Mouse (Mus musculus): ENCODE data around the gene Cand2. TPM values are rescaled to one million over a fixed set of nuclear protein-coding genes. Genes with fewer than 3 reads are reported as not detected.

Gene Cand2
- polyA plus RNA-seq, 1 experiment: 7.4 TPM

DNA sequence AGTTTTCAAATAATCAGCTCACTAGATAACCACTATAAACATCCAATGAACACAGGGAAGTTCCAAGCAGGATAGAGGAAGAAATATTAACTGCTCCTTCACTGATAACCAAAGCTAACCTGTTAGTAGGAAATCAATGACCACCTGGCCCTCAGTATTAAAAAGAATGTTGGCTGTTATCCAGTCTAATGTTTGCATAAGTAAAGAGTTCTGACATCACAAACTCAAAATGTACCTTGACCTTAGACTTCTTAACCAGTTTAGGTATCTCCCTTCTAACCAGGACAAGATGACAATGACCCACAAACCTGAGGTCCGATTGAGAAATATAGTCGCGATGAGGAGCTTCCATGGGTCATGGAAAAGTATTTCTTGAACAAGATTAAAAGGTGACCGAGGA lies 70.7 kb downstream of the Cand2 start:
- TF ChIP-seq GATA1 (IDR thresholded peaks at IDR 0.05; ENCODE audit: low read length): no peak

- TF ChIP-seq GATA1 (IDR thresholded peaks at IDR 0.05; ENCODE audit: low read length): no peak
These were observed 72.5 kb downstream of the Cand2 start for GRCm38 (mm10) chr6:115846640-115847411.

- no peak for TF ChIP-seq GATA1 (IDR thresholded peaks at IDR 0.05; ENCODE audit: low read length)
These were observed 74.4 kb downstream of the Cand2 start for GRCm38 (mm10) chr6:115848598-115849304.

GRCm38 (mm10) chr6:115852446-115853090 lies 78.2 kb downstream of the Cand2 start:
- no peak for TF ChIP-seq GATA1 (IDR thresholded peaks at IDR 0.05; ENCODE audit: low read length)

GRCm38 (mm10) chr6:115853091-115853813 lies 78.9 kb downstream of the Cand2 start, which contains the start of the genes Mbd4 and Ift122:
Gene Mbd4, minus strand, starts transcription at chr6:115853371.
Gene Ift122, plus strand, starts transcription at chr6:115853470.
- no peak for TF ChIP-seq GATA1 (IDR thresholded peaks at IDR 0.05; ENCODE audit: low read length)

- no peak for TF ChIP-seq GATA1 (IDR thresholded peaks at IDR 0.05; ENCODE audit: low read length)
These were observed 79.6 kb downstream of the Cand2 start for GRCm38 (mm10) chr6:115853985-115854384.

DNA sequence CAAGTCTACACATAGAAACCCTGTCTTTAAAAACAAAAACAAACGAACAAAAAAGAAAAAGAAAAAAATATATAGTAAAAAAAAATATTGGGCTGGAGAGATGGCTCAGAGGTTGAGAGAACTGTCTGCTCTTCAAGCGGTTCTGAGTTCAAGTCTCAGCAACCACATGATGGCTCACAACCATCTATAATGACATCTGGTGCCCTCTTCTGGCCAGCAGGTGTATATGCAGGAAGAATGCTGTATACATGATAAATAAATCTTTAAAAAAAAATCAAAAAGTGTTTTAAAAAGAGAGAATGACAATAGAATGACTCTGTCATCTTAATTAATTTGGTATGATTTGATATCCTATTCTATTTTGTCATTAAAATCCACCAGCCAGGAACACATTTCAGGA lies 80.1 kb downstream of the Cand2 start:
- TF ChIP-seq GATA1 (IDR thresholded peaks at IDR 0.05; ENCODE audit: low read length): no peak

Other genes with a start within 250 kb of the Cand2 start
- 5.8 and 29.2 TPM in 2 replicates for gene Tsen2, start 229.9 kb upstream of the Cand2 start, polyA plus RNA-seq (2012)
- gene Mkrn2os, start 182.0 kb upstream of the Cand2 start, polyA plus RNA-seq (2012): not detected in 2 replicates
- gene Mkrn2, start 172.6 kb upstream of the Cand2 start, polyA plus RNA-seq (2012): 1.3 and 38.8 TPM in 2 replicates
- 18.4 and 25.0 TPM in 2 replicates for gene Raf1, start 97.9 kb upstream of the Cand2 start, polyA plus RNA-seq (2012)
- gene Tmem40, start 12.1 kb upstream of the Cand2 start, polyA plus RNA-seq (2012): 8.2 and 9.4 TPM in 2 replicates
- 344 and 365 TPM in 2 replicates for gene Rpl32, start 34.2 kb downstream of the Cand2 start, polyA plus RNA-seq (2012)
- gene Efcab12, start 63.9 kb downstream of the Cand2 start, polyA plus RNA-seq (2012): not detected in 2 replicates
- 1.1 and 1.2 TPM in 2 replicates for gene Mbd4, start 78.8 kb downstream of the Cand2 start, polyA plus RNA-seq (2012)
- gene Ift122, start 78.9 kb downstream of the Cand2 start, polyA plus RNA-seq (2012): 0.25 and 0.31 TPM in 2 replicates
- gene Rho, start 157.2 kb downstream of the Cand2 start, polyA plus RNA-seq (2012): not detected in 2 replicates
- not detected in 2 replicates for gene H1foo, start 170.4 kb downstream of the Cand2 start, polyA plus RNA-seq (2012)
- gene Plxnd1, start 220.5 kb downstream of the Cand2 start, polyA plus RNA-seq (2012): 6.2 and 7.0 TPM in 2 replicates